Mouse (Mus musculus): ENCODE measurements at regions not wholly inside any gene's neighbourhood (a gene's known extent, or its start where the extent isn't known, plus 50 kb on each side); places are given as distances from the start of the nearest gene placed in this dataset.

GRCm38 (mm10) chr8:89903346-89903745 lies 444.8 kb downstream of the Tox3 start:
- Histone ChIP-seq H3K4me1 (ENCODE audit: control insufficient read depth) (no peaks in the 10 kb centered on the region), H3K4me3 (replicated peaks) (no peak overlapping the region), H3K9me3 (ENCODE audit: control insufficient read depth, low read length) (no peaks in the 10 kb centered on the region), H3K27me3 (ENCODE audit: control insufficient read depth) (no peaks in the 10 kb centered on the region), H3K36me3 (ENCODE audit: control insufficient read depth) (no peaks in the 10 kb centered on the region)
- TF ChIP-seq TAL1 (IDR thresholded peaks at IDR 0.05; ENCODE audit: low read length) (no peak), GATA1 (IDR thresholded peaks at IDR 0.05; ENCODE audit: low read length) (no peak)

- Histone ChIP-seq H3K9me3 (ENCODE audit: control insufficient read depth, low read length) (peaks cover 12% of the 10 kb centered on the region), H3K27me3 (ENCODE audit: control insufficient read depth) (no peaks in the 10 kb centered on the region), H3K36me3 (ENCODE audit: control insufficient read depth) (no peaks in the 10 kb centered on the region), H3K4me3 (replicated peaks) (no peak overlapping the region), H3K4me1 (ENCODE audit: control insufficient read depth) (no peaks in the 10 kb centered on the region)
- TF ChIP-seq GATA1 (IDR thresholded peaks at IDR 0.05; ENCODE audit: low read length) (no peak), TAL1 (IDR thresholded peaks at IDR 0.05; ENCODE audit: low read length) (no peak)
Observed at GRCm38 (mm10) chr8:89872768-89873167, 475.4 kb downstream of the Tox3 start.

- Histone ChIP-seq H3K9me3 (ENCODE audit: control insufficient read depth, low read length) (peaks cover 12% of the 10 kb centered on the region), H3K4me1 (ENCODE audit: control insufficient read depth) (no peaks in the 10 kb centered on the region), H3K27me3 (ENCODE audit: control insufficient read depth) (no peaks in the 10 kb centered on the region), H3K36me3 (ENCODE audit: control insufficient read depth) (no peaks in the 10 kb centered on the region), H3K4me3 (replicated peaks) (no peak overlapping the region)
- no peak for TF ChIP-seq TAL1 (IDR thresholded peaks at IDR 0.05; ENCODE audit: low read length)
- no peak for TF ChIP-seq GATA1 (IDR thresholded peaks at IDR 0.05; ENCODE audit: low read length)
Observed at GRCm38 (mm10) chr8:89871966-89872365, 476.2 kb downstream of the Tox3 start.

- H3K9me3 ChIP-seq (ENCODE audit: control insufficient read depth, low read length), result 0 out of 2 replicates have a peak, but pooled peaks cover 2% of the 10 kb centered on the region
- H3K27me3 ChIP-seq (ENCODE audit: control insufficient read depth), result no peaks in the 10 kb centered on the region
- no peak overlapping the region for H3K4me3 ChIP-seq (replicated peaks)
- no peaks in the 10 kb centered on the region for H3K36me3 ChIP-seq (ENCODE audit: control insufficient read depth)
- TF ChIP-seq GATA1 (IDR thresholded peaks at IDR 0.05; ENCODE audit: low read length), result no peak
- TF ChIP-seq TAL1 (IDR thresholded peaks at IDR 0.05; ENCODE audit: low read length), result no peak
- H3K4me1 ChIP-seq (ENCODE audit: control insufficient read depth), result no peaks in the 10 kb centered on the region
Observed at GRCm38 (mm10) chr8:89859813-89860212, 488.3 kb downstream of the Tox3 start.

GRCm38 (mm10) chr8:89858706-89859385 lies 489.3 kb downstream of the Tox3 start:
- no peak overlapping the region for H3K4me3 ChIP-seq (replicated peaks)
- TF ChIP-seq GATA1 (IDR thresholded peaks at IDR 0.05; ENCODE audit: low read length) (no peak), TAL1 (IDR thresholded peaks at IDR 0.05; ENCODE audit: low read length) (no peak)

GRCm38 (mm10) chr8:89855556-89855955 lies 492.6 kb downstream of the Tox3 start:
- H3K36me3 ChIP-seq (ENCODE audit: control insufficient read depth), result no peaks in the 10 kb centered on the region
- TF ChIP-seq TAL1 (IDR thresholded peaks at IDR 0.05; ENCODE audit: low read length) (no peak), GATA1 (IDR thresholded peaks at IDR 0.05; ENCODE audit: low read length) (no peak)
- H3K9me3 ChIP-seq (ENCODE audit: control insufficient read depth, low read length), result 0 out of 2 replicates have a peak, but pooled peaks cover 2% of the 10 kb centered on the region
- no peaks in the 10 kb centered on the region for H3K4me1 ChIP-seq (ENCODE audit: control insufficient read depth)
- H3K27me3 ChIP-seq (ENCODE audit: control insufficient read depth), result no peaks in the 10 kb centered on the region
- H3K4me3 ChIP-seq (replicated peaks), result no peak overlapping the region

More at GRCm38 (mm10) chr8:89858706-89859385, 489.3 kb downstream of the Tox3 start:
- H3K4me1 ChIP-seq (ENCODE audit: control insufficient read depth), result no peaks in the 10 kb centered on the region
- H3K36me3 ChIP-seq (ENCODE audit: control insufficient read depth), result no peaks in the 10 kb centered on the region
- H3K27me3 ChIP-seq (ENCODE audit: control insufficient read depth), result no peaks in the 10 kb centered on the region
- H3K9me3 ChIP-seq (ENCODE audit: control insufficient read depth, low read length), result 0 out of 2 replicates have a peak, but pooled peaks cover 2% of the 10 kb centered on the region

- Histone ChIP-seq H3K36me3 (ENCODE audit: control insufficient read depth) (no peaks in the 10 kb centered on the region), H3K9me3 (ENCODE audit: control insufficient read depth, low read length) (no peaks in the 10 kb centered on the region), H3K4me1 (ENCODE audit: control insufficient read depth) (no peaks in the 10 kb centered on the region), H3K4me3 (replicated peaks) (no peak overlapping the region), H3K27me3 (ENCODE audit: control insufficient read depth) (no peaks in the 10 kb centered on the region)
- no peak for TF ChIP-seq GATA1 (IDR thresholded peaks at IDR 0.05; ENCODE audit: low read length)
Observed at GRCm38 (mm10) chr8:89850209-89850796, 497.8 kb downstream of the Tox3 start.

- no peaks in the 10 kb centered on the region for H3K27me3 ChIP-seq (ENCODE audit: control insufficient read depth)
- no peaks in the 10 kb centered on the region for H3K36me3 ChIP-seq (ENCODE audit: control insufficient read depth)
- H3K4me1 ChIP-seq (ENCODE audit: control insufficient read depth), result no peaks in the 10 kb centered on the region
- no peak overlapping the region for H3K4me3 ChIP-seq (replicated peaks)
- H3K9me3 ChIP-seq (ENCODE audit: control insufficient read depth, low read length), result no peaks in the 10 kb centered on the region
- TF ChIP-seq TAL1 (IDR thresholded peaks at IDR 0.05; ENCODE audit: low read length) (no peak), GATA1 (IDR thresholded peaks at IDR 0.05; ENCODE audit: low read length) (no peak)
Observed at GRCm38 (mm10) chr8:89849416-89850208, 498.5 kb downstream of the Tox3 start.

- no peak for TF ChIP-seq GATA1 (IDR thresholded peaks at IDR 0.05; ENCODE audit: low read length)
- no peak for TF ChIP-seq TAL1 (IDR thresholded peaks at IDR 0.05; ENCODE audit: low read length)
- Histone ChIP-seq H3K27me3 (ENCODE audit: control insufficient read depth) (no peaks in the 10 kb centered on the region), H3K36me3 (ENCODE audit: control insufficient read depth) (no peaks in the 10 kb centered on the region), H3K4me1 (ENCODE audit: control insufficient read depth) (no peaks in the 10 kb centered on the region), H3K4me3 (replicated peaks) (no peak overlapping the region), H3K9me3 (ENCODE audit: control insufficient read depth, low read length) (no peaks in the 10 kb centered on the region)
Observed at GRCm38 (mm10) chr8:89838494-89838893, 509.6 kb downstream of the Tox3 start.

Data from erythroblast, embryonic 14.5 days (primary cell).